Mouse (Mus musculus): ENCODE measurements around the gene Gucy1b2.

Gene Gucy1b2

DNA sequence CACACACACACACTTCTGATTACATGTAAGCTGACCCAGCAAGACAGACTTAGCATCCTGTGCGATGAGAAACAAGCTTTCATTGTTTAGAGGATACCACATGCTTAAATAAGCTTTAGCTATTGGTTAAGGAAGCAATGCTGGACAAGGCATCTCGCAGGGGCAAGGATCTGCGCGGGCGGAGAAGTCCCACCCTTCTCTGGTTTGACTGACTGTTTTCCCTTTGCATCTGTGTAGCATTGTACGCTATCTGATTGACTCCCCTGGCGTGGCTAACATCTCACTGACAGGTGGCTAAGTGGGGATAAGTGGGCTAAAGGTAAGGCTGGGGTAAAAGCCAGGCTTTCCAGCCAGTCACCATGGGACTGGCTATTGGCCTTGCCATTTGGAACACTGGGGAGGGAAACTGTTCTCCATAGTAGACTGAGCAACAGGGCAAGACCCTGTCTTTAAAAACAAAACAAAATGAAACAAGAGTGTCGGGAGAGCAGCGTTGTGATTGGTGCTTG lies at the start of gene Gucy1b2:
TSS of gene Gucy1b2 (minus strand) at position 51 of the 509 bp plus-strand sequence.
- DNase-seq (ENCODE audit: inconsistent ontology term), result no peak

DNA sequence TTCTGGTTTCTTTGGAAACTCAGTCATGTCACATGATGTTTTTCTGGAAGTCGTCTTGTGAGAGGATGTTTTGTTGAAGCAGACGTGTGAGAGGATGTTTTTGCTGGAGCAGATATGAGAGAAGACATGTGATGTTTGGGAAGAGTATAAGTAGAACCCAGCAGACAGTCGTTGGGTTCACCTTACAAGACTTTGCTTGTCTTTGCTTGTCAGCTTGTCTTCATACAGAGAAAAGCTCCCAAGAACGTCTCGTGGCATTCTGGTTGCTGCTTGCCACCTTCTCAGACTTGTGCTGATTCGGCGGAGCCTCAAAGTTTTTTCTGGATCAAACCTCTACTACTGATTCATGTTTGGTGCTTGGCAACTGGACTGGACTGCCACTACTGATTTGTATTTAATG lies 41.3 kb upstream of the Gucy1b2 start:
- no peak for DNase-seq (ENCODE audit: inconsistent ontology term)

DNA sequence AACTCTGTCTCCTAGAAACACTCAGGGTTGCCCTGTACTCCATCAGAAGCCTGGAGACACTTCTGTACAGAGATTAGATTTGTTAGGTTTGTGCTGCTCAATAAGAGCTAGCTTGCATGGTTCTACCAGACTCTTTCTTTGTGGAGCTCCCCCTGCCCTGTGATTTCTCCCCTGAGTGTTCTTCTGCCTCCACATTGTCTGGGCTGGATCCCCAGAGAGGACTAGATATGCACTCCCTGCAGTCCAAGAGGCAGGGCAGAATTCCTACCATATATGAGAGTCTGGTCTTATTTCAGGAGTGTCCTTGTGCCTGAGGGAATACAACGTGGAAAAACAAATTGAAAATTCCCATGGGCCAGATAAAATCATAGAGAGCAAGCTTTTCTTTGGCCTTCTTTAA lies 40.4 kb upstream of the Gucy1b2 start:
- no peak for DNase-seq (ENCODE audit: inconsistent ontology term)

DNA sequence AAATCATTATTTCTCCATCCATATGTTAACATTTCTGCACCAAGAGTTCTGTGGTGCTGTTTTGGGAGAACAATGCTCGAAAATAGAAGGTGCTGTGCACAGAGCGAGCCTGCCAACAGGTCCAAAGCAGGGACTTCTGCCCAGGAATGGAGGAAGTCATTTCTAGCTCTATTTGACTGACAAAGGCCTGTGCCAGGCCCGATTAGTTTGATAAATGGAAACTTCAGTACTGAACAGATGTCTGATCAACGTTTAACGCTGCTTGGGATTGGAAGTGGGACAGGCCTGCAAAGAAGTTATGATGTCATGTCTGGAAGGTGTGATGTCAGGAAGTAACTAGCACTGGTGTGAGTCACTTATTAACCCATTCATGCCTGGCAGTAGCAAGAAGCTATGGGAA lies 37.4 kb upstream of the Gucy1b2 start:
- peak; percentile 31 for DNase-seq (ENCODE audit: inconsistent ontology term)

DNA sequence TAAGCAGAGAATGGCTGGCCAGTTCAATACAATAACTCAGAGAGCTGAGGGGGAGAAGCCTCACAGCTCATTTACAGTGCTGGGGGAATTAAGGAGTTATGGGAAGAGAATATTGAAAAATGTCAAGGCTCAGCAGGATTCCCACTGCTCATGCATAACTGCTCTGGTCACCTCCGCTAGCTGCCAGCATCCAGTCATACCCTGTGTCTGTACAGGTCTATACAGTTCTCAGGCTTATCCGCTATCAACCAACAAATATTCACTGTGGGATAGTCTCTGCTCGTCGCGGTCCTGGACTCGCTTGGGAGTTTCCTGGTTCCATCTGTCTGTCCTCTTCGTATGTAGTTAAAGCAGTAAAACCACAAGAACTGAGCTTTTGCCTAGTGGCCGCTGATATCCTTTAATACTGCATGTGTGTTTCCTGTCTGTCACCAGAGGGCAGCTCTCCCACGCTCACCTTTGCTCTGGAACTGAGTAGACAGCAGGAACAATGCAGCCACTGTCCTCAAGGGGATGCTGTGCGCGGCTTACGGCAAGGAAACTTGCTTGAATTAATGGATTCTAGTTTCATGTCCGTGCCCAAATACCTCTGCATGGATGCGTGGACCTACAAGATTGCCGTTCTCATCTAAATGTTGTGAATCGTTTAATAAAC lies 36.2 kb upstream of the Gucy1b2 start:
- DNase-seq (ENCODE audit: inconsistent ontology term), result peak; percentile 73

DNA sequence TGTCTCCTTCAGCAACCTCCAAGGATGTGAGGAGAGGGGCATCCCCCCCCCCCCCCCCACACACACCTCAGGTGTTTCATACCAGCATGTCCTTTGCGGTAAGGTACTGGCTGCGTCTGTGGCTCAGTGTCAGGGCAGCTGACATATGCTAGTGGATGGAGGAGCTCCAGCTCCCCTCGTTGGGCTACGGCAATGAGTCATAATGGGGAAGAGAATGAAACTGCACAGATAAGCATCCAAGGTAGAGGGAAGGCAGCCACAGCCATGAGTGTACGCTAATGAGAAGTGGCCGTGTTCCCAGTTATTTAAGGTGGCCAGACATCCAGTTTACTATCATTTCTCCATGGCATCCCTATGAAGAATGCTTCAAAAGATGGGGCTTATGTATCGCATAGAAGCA lies 32.2 kb upstream of the Gucy1b2 start:
- no peak for DNase-seq (ENCODE audit: inconsistent ontology term)

DNA sequence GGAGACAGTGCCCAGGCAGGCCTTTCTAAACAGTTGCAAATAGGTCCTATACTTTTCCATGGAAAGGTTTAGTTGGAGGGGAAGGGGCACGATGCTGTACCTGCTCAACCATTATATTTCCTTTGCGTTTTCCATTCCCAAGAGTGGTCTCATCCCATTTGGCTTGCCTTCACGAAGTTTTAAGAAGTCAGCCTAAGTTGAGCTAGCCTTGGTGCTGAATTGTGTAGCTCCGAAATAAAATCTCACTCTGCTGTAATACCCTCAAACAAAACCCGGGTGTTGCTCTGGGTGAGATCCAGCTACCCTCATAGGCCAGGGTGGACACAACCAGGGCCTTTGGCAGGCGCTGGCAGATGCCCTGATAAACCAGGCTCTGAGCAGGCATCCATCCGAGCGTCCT lies 25.3 kb upstream of the Gucy1b2 start:
- DNase-seq (ENCODE audit: inconsistent ontology term), result no peak

DNA sequence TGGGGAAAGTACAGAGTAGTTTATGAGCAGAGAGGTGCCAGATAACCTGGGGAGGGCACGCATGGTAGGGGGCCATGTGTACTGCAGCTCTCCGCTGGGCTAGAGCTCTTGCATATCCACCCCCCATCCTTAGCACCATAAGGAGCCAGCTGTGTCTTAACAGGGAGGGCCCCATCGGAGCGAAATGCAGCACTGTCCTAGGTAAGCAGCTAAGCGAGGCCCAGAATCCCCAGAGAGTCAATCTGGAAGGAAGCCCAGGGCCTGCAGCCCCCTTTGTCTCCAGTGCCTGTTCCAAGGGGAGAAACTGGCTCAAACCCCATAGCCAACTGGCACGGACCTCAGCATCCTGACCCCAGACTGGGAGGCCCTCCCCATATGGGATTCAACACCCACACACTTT lies 23.3 kb upstream of the Gucy1b2 start:
- DNase-seq (ENCODE audit: inconsistent ontology term), result no peak

DNA sequence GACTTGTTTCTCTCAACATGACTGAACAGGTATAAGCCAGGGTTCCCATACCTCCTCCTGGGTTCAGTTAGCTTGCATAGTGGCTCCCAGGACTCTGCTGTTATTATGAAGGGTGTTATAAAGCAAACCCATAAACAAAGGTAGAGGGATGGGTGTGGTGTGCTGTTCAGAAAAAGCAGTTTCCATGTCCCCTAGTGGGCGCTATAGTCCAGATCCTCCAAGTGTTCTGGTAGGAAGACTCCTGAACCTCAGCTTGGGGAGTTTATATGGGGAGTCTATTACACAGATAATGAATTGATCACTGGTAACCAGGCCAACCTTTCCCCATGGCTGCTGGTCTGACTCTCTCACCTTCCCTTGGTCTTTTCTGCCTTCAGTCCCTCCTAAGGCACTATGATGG lies 18.4 kb upstream of the Gucy1b2 start:
- no peak for DNase-seq (ENCODE audit: inconsistent ontology term)

DNA sequence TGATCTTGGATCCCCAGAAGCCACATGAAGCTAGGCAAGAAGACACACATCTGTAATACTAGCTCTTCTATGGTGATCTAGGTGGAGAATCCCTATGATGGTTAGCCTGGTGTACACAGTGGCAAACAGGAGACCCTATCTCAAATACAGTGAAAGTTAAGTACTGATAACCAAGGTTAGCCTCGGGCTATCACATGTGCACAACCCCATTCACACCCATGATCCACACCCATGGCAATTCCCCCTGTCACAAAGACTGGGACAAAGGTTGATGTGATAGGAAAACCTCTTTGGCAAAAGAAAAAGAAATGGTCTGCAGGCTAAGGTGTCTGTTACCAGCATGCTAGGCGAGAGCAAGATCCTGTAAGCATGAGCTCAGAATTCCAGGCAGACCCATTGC lies 16.0 kb upstream of the Gucy1b2 start:
- no peak for DNase-seq (ENCODE audit: inconsistent ontology term)

DNA sequence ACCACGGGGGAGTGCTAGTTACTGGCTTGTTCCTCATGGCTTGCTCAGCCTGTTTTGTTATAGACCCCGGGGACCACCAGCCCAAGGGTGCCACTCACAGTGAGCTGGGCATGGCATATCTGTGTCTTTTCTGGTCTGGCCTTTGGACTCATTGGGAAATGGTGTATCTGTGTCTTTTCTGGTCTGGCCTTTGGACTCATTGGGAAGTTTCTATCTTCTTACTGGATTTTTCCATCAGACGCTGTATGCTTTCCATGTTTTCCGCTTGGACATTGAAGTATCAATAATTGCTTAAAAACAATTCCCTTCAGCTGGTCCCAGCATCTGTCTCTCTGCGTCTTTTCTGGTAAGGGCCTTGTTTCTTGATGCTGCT lies 12.7 kb upstream of the Gucy1b2 start:
- DNase-seq (ENCODE audit: inconsistent ontology term), result no peak

DNA sequence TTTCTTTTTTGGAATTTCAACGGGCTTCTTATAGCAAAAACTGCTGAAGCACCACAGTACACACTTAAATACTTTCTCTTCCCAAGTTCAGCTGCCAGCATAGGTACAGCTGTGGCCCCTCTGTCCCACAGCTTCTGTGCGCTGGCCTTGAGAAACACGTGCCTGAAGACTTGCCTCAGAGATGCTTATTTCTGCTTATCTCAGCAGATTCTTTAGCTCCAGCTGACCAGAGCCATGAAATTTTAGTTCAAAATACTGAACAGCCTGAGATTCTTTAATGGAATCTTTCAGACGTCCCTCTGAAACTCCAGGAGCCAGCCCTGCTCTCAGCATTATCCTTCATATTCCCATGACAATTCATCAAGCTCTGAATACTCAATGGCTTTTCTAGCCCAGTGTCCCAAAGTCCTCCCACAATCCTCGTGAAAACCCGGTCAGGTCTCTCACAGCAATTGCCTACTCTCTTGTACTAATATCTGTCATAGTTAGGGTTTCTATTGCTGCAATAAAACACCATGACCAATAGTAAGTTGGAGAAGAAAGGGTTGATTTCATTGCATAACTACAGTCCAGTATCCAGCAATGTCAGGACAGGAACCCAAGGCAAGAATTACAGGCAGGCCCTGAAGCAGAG lies 12.1 kb upstream of the Gucy1b2 start:
- no peak for DNase-seq (ENCODE audit: inconsistent ontology term)

DNA sequence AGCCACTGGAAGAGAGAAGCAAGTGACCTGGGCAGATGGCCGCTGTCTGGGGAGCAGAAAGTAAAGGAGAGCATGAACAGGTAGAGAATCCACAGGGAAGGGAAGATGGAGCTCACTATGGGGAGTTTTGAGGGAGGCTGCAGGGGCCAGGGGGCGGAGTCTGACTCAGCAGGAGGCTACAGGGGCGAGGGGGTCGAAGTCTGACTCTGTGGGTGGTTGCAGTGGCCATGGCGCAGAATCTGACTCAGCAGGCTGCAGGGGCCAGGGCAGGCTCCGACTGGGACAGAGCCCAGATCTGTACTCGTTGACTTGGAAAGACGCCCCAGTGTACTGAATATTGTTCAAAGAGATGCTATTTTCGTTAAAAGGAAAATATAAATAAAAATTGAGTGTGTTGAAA lies 8.9 kb upstream of the Gucy1b2 start:
- DNase-seq (ENCODE audit: inconsistent ontology term), result peak; percentile 53

DNA sequence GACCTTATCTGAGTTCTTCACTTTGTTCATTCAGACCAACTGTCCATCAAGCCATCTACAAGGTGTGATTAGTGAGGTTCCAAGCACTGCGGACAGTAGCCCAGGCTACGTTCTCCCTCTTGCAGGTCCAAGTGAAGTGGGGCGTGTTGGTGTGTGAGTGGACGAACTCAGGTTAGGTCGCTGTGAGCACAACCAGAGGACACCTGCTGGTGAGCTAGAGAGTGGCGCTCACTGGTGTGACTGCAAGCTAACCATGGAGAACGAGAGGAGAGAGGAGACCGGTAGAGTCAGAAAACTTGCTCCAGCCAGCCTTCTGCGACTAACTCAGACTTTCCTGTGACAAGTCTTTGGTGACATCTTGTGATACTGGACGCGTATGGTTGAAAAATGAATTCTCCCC lies 3.5 kb upstream of the Gucy1b2 start:
- DNase-seq (ENCODE audit: inconsistent ontology term), result no peak

DNA sequence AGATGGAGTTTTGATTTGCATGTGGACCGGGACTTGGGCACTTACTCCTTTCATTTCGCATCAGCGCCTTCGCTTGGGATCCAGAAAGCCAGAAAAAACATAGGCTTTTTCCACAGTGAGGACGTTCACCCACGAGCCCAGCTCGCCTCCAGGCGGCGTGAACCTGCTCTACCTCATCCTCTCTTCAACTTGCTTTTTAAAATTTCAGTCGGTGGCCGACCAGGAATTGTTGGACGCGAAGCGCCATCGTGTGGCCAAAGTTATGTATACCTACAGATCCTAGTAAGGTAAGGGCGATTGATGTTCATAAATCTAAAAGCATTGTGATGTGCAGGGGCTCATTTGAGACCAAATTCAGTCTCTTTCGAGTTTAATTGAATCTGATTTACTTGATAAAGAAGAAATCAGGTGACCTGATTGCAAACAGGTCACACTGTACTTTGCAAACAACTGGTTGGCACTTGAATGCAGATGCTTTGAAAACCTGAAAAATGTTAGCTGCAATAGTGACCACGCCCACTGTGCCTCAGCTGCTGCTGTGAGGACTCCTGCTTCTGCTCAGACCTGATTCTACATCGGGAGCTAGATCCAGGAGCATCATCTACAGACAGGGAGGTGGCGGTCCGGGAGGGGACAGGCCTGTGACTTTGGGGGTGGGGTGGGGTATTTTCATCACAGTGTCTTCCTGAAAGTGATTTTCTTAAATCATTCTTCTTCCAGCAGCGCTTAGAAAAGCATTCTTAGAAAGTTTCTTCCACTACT lies 1.5 kb upstream of the Gucy1b2 start:
- DNase-seq (ENCODE audit: inconsistent ontology term), result peak; percentile 70

DNA sequence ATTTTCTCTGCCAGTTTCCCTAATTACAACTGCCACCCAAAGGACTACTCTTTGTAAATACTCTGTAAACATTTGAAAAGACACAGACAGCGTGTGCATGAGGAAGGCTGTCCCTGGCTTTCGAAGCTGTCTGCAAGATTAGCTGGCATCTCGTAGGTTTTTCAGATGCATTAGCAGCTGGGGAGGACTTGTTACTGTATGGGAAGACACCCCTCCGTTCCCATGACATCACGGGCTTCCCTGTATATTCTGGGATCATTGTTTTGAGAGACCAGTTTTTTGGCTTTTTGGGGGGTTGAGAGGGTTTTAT lies 564 bp downstream of the Gucy1b2 start:
- no peak for DNase-seq (ENCODE audit: inconsistent ontology term)

DNA sequence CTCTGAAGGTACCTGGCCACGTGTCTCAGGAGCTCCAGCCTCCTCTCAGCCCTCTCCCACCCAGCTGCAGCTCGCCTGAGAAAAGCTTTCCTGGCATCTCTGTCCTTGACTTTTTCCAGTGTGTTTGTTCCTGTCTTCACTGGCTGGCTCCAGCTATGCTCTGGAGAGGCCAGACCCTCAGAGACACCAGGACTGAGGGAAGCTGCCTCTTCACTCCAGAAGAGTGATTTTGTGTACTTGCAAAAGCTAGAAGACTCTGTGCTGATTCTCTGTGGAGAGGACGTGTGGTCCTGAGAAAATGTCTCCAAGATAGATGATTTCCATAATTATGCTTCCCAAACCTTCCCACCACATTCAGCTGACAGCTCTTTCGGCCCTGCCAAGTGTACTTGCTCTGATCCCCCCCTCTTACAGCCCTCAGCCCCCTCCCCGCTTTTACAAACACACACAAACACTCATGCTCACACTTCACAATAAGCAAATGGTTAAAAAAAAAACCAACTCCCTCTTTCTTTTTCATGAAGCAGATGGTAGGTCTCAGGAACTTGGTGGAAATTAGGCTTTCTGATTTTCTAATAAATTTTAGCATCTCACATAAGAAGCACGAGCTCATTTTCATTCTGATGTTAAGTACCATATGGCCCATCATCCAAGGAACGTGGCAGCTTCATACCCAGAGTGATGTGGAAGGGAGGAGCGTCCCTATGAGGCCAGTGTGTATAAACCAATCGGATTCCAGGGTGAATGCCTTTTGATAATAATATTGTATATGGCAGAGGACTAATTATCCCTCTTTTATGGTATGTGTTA lies 1.1 kb downstream of the Gucy1b2 start:
- DNase-seq (ENCODE audit: inconsistent ontology term), result no peak

DNA sequence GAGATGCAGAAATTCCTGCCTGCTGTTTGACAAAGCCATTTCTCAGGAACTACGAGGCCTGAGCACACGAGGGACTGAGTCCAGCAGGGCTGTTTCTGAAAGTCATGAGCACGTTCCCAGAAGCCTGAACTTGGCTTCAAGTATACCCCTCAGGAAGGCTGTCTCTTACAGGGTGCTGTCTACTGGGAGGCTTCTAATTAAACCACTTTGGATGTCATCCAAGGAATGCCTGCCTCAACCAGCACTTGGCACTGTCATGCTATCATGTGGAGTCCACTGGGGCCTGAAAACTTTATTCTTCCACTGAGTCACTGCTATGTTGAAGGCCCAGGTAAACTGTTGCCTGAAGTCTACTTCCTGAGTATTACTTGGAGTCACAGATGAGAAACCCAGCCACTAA lies 2.0 kb downstream of the Gucy1b2 start:
- DNase-seq (ENCODE audit: inconsistent ontology term), result peak; percentile 68

DNA sequence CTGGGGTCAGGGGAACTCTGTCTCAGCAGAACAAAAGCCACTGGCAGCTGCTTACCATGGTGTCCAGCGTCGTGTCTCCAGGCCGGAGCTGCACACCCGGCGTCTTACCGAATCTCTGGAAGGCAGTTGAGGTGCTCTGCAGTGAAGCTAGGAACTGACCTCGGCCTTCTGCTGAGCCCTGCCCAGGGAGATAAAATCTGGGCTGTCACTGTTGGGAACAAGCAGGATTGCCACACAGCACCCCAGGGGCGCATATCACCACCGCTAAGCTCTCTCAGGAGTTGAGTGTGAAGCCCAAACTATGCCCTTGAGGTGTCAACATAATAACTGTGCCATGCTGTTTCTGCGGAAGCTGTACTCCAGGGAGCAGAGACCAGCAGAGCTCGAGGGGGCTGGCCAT lies 2.8 kb downstream of the Gucy1b2 start:
- DNase-seq (ENCODE audit: inconsistent ontology term), result no peak

DNA sequence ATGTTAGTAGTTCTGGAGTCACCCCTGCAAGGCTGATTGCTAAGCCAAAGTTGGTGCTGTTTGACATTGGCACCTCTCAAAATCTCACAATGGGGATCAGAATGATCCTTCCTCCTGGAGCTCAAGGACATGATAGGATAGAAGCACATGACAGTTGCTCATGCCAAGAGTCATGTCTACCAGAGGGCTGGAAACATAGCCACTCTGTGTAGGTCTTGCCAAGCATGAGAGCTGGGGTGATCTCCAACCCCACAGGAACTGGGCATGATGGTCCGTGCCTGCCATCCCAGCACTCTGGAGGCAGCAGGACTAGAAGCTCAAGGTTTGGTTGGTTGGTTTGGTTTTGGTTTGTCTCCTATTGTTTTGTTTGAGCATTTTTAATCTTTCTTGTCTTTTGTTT lies 5.4 kb downstream of the Gucy1b2 start:
- DNase-seq (ENCODE audit: inconsistent ontology term), result no peak

DNA sequence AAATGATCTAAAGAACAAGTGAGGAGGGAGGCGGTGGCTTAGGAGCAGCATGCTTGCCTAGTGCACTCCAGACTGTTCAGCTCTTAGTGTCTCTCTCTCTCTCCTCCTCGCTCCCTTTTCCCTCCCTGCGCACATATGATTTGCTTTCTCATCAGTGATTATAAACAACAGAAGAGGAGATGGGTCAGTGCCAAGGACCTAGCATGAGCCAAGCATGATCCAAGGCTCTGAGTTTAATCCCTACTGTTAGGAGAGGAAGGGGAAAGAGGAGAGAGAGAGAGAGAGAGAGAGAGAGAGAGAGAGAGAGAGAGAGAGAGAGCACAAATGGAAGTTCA lies 8.9 kb downstream of the Gucy1b2 start:
- no peak for DNase-seq (ENCODE audit: inconsistent ontology term)

DNA sequence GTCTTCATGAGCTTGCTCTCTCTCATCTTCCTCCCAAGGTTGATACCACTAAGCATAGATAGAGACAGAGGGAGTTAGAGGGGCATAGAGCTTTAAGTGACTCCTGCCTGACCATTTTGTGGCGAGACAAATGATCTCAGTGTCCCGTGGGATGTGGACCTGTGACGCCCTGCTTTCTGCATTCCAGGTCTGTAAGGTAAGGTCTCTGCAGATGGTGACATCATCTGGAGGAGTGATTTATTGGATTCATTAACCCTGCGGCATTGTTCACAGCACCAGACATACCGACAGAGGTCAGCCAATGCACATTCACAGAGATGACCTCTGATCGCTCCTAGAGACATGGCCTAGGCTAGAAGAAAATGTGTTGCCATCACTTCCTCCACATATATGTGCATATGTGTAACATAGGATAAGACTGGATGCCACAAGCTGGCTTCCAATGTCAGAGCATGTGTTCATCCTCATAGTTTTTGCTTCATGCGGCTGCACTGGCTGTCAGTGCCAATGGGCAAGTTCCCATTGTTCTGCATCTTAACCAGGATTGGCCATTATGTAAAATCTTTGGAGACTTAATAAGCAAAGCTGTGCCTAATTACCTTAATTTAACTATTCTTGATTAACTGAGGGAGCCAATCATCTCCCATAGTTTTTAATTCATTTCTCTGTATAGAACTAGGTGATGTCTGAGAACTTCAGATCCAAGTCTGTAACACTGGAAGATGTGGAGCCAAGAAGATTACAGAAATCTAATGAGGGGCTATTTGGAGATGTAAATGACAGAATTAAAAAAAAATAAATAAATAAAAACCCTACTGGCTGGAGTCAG lies 9.5 kb downstream of the Gucy1b2 start:
- no peak for DNase-seq (ENCODE audit: inconsistent ontology term)
